Mouse (Mus musculus): ENCODE data around the gene Zfp706. TPM values are rescaled to one million over a fixed set of nuclear protein-coding genes. Genes with fewer than 3 reads are reported as not detected.

Zfp706 gene
- total and polyA plus RNA-seq, 3 experiments: 33.1 to 261 (median 64.0) TPM

DNA sequence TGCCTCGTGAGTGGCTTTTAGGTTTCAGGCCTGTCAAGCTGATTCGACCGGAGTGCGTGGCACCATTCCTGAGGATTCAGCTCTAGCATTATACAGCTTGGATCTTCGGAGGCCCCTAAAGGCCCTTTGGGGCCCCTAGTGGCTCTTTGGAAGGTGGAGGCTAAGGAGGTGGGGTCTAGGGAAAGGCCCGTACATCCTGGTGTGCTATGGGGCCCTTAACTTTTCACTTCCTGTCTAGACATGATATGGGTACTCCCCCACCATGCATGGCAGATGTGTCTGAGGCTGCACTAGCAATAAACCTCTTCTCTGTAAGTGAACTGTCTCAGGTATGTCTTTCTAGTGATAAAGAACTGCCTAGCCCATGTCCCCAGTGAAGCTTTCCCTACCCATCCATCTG, 44.6 kb downstream of the Zfp706 start:
- H3K9ac ChIP-seq (ENCODE audit: control insufficient read depth, low read depth, low read length, poor library complexity, severe bottlenecking): peak overlapping the region; percentile 30; the same call in 1 of the 2 replicates
- peak; percentile 50 for DNase-seq (ENCODE audit: low read depth, low spot score)
- no peak for TF ChIP-seq NRF1 (IDR thresholded peaks at IDR 0.05; ENCODE audit: insufficient read depth, low read depth, low read length, poor library complexity, severe bottlenecking)
- peak; percentile 38; the same call in 1 of the 2 replicates for TF ChIP-seq GATA1 (IDR thresholded peaks at IDR 0.05; ENCODE audit: low read depth, low read length)
- H3K9me3 ChIP-seq (replicated peaks; ENCODE audit: insufficient read depth, low read length): no peaks in the 10 kb centered on the region
- peaks cover 0 to 35% of the 10 kb centered on the region in 2 experiments; a peak in 2 of 4 replicates for H3K36me3 ChIP-seq (ENCODE audit: control insufficient read depth in 1 of 2, insufficient read depth in 2 of 2, low read length in 2 of 2)
- H3K4me3 ChIP-seq (ENCODE audit: control insufficient read depth in 1 of 2, insufficient read depth in 1 of 2, low read depth in 2 of 2, low read length in 2 of 2): no peak overlapping the region
- H3K27ac ChIP-seq (ENCODE audit: control insufficient read depth, low read depth, low read length): peak overlapping the region; percentile 85
- no peaks in the 10 kb centered on the region for H3K27me3 ChIP-seq (ENCODE audit: control insufficient read depth in 1 of 2, insufficient read depth in 2 of 2, low read length in 2 of 2)
- no peaks in the 10 kb centered on the region for H3K79me2 ChIP-seq (ENCODE audit: control insufficient read depth, insufficient read depth, low read length, poor library complexity)
- peaks cover 25 to 44% of the 10 kb centered on the region in 2 experiments for H3K4me1 ChIP-seq (ENCODE audit: control insufficient read depth in 1 of 2, insufficient read depth in 2 of 2, low read length in 2 of 2)

DNA sequence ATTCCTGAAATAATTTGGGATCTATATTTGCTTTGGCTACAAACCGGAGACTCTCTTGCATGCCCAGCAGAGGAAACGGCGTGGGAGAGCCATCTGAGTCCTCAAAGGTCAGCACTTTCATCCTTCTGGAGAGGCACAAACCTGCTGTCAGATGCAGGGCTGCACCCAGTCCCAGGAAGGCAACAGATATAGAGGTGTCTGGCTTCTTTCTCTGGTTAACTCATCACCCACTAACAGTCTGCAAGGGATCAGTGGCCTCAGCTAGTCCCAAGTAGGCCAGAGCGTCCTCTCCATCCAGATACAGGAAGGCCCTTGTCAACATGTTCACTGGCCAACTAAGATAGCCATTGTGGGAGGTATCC, 46.7 kb downstream of the Zfp706 start:
- TF ChIP-seq RCOR1 (IDR thresholded peaks at IDR 0.05; ENCODE audit: low read depth, low read length) (peak; percentile 12; the same call in 1 of the 2 replicates), MEF2A (IDR thresholded peaks at IDR 0.05; ENCODE audit: extremely low read depth, insufficient replicate concordance, low read depth, low read length, poor library complexity, severe bottlenecking) (no peak)
- Histone ChIP-seq H3K4me1 (ENCODE audit: control insufficient read depth in 1 of 2, insufficient read depth in 2 of 2, low read length in 2 of 2) (peaks cover 29 to 49% of the 10 kb centered on the region in 2 experiments), H3K9ac (ENCODE audit: control insufficient read depth, low read depth, low read length, poor library complexity, severe bottlenecking) (peak overlapping the region; percentile 33)

DNA sequence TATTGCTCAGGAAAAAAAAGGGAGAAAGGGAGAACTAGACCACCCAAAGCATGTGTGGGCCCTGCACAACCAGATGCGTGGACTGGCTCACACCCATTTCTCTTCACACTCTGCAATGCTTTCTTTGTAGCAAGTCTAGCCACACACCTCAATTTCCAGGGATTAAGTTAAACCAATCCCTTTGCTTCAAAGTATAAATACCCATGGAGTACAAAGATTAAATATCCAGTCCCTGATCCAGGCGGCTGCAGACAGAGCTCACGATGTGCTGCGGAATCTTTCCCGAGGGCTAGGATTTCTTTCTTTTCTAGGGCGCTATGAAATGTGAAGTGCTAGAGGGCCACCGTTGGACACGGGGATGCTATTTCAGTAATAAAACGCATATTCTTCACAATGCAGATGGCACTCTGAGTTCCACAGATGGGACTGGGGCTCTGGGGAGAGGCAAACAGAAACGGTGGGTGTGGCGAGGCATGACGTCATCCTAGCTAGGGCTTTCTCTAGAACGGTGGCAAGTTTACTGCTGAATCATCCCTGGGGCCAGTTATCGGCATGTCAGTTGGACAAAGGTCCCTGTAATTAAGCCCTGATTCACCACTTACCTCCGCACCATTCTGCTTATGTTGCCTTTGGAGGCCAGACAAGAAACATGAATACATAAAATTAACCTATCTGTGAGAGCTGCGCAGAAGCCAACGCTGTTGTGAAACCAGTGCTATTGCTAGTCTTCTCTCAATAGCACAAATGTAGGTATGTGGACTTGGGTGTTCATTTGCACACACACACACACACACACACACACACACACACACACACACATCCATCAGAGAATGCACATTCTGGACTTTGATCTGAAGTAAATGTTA, 47.3 kb downstream of the Zfp706 start:
- Histone ChIP-seq H3K27ac (ENCODE audit: control insufficient read depth, low read depth, low read length) (peak overlapping the region; percentile 83), H3K4me3 (ENCODE audit: control insufficient read depth in 1 of 2, insufficient read depth in 1 of 2, low read depth in 2 of 2, low read length in 2 of 2) (peak overlapping the region; percentile 11 to 22; a peak in 3 of 4 replicates), H3K4me1 (ENCODE audit: control insufficient read depth in 1 of 2, insufficient read depth in 2 of 2, low read length in 2 of 2) (peaks cover 26 to 44% of the 10 kb centered on the region in 2 experiments), H3K9ac (ENCODE audit: control insufficient read depth, low read depth, low read length, poor library complexity, severe bottlenecking) (peak overlapping the region; percentile 33), H3K36me3 (ENCODE audit: control insufficient read depth in 1 of 2, insufficient read depth in 2 of 2, low read length in 2 of 2) (peaks cover 0 to 38% of the 10 kb centered on the region in 2 experiments; a peak in 2 of 4 replicates), H3K9me3 (replicated peaks; ENCODE audit: insufficient read depth, low read length) (no peaks in the 10 kb centered on the region), H3K79me2 (ENCODE audit: control insufficient read depth, insufficient read depth, low read length, poor library complexity) (no peaks in the 10 kb centered on the region), H3K27me3 (ENCODE audit: control insufficient read depth in 1 of 2, insufficient read depth in 2 of 2, low read length in 2 of 2) (no peaks in the 10 kb centered on the region)
- peak; percentile 95 for DNase-seq (ENCODE audit: low read depth, low spot score)
- no peak for TF ChIP-seq MXI1 (IDR thresholded peaks at IDR 0.05; ENCODE audit: low read depth, low read length)
- TF ChIP-seq MYC (IDR thresholded peaks at IDR 0.05; ENCODE audit: low read depth, low read length): peak; percentile 60; the same call in 1 of the 2 replicates
- TF ChIP-seq SIN3A (IDR thresholded peaks at IDR 0.05; ENCODE audit: low read length): no peak
- TF ChIP-seq HCFC1 (IDR thresholded peaks at IDR 0.05; ENCODE audit: low read depth, low read length): no peak
- TF ChIP-seq E2F4 (IDR thresholded peaks at IDR 0.05; ENCODE audit: borderline replicate concordance, low read depth, low read length): no peak
- no peak for TF ChIP-seq USF1 (IDR thresholded peaks at IDR 0.05; ENCODE audit: low read depth, low read length)
- TF ChIP-seq GATA1 (IDR thresholded peaks at IDR 0.05; ENCODE audit: low read depth, low read length): peak; percentile 75
- no peak for TF ChIP-seq NRF1 (IDR thresholded peaks at IDR 0.05; ENCODE audit: insufficient read depth, low read depth, low read length, poor library complexity, severe bottlenecking)
- no peak for TF ChIP-seq MAX (IDR thresholded peaks at IDR 0.05; ENCODE audit: low read length)
- TF ChIP-seq MAFK (IDR thresholded peaks at IDR 0.05; ENCODE audit: borderline replicate concordance, low read depth, low read length): peak; percentile 91
- peak in 1 of 2 experiments; percentile 60; a peak in 2 of 4 replicates for TF ChIP-seq POLR2A (IDR thresholded peaks at IDR 0.05; ENCODE audit: control insufficient read depth in 1 of 2, insufficient read depth in 1 of 2, low read depth in 1 of 2, low read length in 2 of 2, poor library complexity in 1 of 2)
- TF ChIP-seq ZKSCAN1 (IDR thresholded peaks at IDR 0.05; ENCODE audit: low read depth, low read length): no peak
- peak; percentile 91 for TF ChIP-seq ETS1 (IDR thresholded peaks at IDR 0.05; ENCODE audit: low read depth, low read length)
- peak; percentile 87 for TF ChIP-seq RCOR1 (IDR thresholded peaks at IDR 0.05; ENCODE audit: low read depth, low read length)
- no peak for TF ChIP-seq BHLHE40 (IDR thresholded peaks at IDR 0.05; ENCODE audit: borderline replicate concordance, low read depth, low read length)
- TF ChIP-seq ELF1 (IDR thresholded peaks at IDR 0.05; ENCODE audit: low read depth, low read length): no peak
- TF ChIP-seq KAT2A (conservative IDR thresholded peaks at IDR 0.05; ENCODE audit: low read depth, low read length): no peak
- no peak; the same call in 1 of the 2 replicates for TF ChIP-seq TAL1 (IDR thresholded peaks at IDR 0.05; ENCODE audit: low read length)
- no peak for TF ChIP-seq MEF2A (IDR thresholded peaks at IDR 0.05; ENCODE audit: extremely low read depth, insufficient replicate concordance, low read depth, low read length, poor library complexity, severe bottlenecking)
- peak; percentile 89 for TF ChIP-seq GABPA (IDR thresholded peaks at IDR 0.05; ENCODE audit: low read depth, low read length)
- no peak for TF ChIP-seq SMC3 (IDR thresholded peaks at IDR 0.05; ENCODE audit: low read depth, low read length)
- no peak for TF ChIP-seq ZC3H11A (IDR thresholded peaks at IDR 0.05; ENCODE audit: low read depth, low read length)

More for the DNA sequence above, 46.7 kb downstream of the Zfp706 start:
- H3K27ac ChIP-seq (ENCODE audit: control insufficient read depth, low read depth, low read length): peak overlapping the region; percentile 83
- H3K36me3 ChIP-seq (ENCODE audit: control insufficient read depth in 1 of 2, insufficient read depth in 2 of 2, low read length in 2 of 2): peaks cover 0 to 42% of the 10 kb centered on the region in 2 experiments; a peak in 2 of 4 replicates
- no peaks in the 10 kb centered on the region for H3K27me3 ChIP-seq (ENCODE audit: control insufficient read depth in 1 of 2, insufficient read depth in 2 of 2, low read length in 2 of 2)
- no peaks in the 10 kb centered on the region for H3K9me3 ChIP-seq (replicated peaks; ENCODE audit: insufficient read depth, low read length)
- peak; percentile 42 for DNase-seq (ENCODE audit: low read depth, low spot score)
- H3K79me2 ChIP-seq (ENCODE audit: control insufficient read depth, insufficient read depth, low read length, poor library complexity): no peaks in the 10 kb centered on the region
- peak overlapping the region in 1 of 2 experiments; percentile 22; a peak in 2 of 4 replicates for H3K4me3 ChIP-seq (ENCODE audit: control insufficient read depth in 1 of 2, insufficient read depth in 1 of 2, low read depth in 2 of 2, low read length in 2 of 2)

Measured in MEL (cell line).